Mouse (Mus musculus): ENCODE measurements around the gene Gm9611. TPM values are rescaled to one million over a fixed set of nuclear protein-coding genes. Genes with fewer than 3 reads are reported as not detected.

Gene Gm9611
- polyA plus RNA-seq (2021; fragmentation: Nextera tagmentation): not detected in 2 replicates
- long read RNA-seq, experiment 1: 0 reads
- long read RNA-seq, experiment 2: 0 reads

DNA sequence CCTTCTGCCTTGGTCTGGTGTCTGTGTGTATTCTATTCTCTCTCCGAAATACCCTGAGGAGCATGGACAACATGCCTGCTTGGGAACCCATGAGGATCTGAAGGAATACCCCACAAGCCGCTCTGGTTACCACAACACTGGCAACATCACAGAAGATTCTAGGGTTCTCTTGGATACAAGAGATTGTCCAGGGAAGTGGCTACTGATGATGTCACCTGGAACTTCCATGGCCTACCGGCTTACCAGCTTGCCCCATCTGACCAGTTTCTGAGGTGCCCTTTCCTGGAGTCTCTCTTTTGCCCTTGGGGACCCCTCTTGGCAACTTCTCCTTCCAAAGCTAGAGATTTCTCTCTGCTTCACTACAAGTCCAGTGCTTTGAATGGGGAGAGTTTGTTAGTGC lies at the start of gene Gm9611:
TSS of gene Gm9611 (minus strand) at position 101 of the 400 bp plus-strand sequence.

DNA sequence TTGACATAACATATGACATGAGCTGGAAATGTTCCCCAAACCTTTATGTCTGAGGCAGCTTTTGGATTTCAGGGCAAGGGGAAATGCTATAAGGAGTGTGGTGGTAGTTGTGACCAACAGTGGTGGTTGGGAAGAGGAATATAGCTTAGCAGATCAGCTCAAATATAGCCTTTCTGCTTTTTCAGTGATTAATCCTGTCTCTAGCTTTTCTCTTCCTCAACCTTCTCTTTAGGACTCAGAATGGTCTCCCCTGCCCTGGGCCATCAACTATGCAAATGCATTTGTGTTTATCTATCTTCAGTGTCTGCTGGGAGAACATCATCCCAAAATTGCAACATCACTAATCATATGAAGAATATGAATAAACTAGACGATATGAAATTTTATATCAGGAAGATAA lies 12.8 kb upstream of the Gm9611 start, which contains the start of gene Gm7995:
TSS of gene Gm7995 (plus strand) at position 301 of the 400 bp plus-strand sequence.

DNA sequence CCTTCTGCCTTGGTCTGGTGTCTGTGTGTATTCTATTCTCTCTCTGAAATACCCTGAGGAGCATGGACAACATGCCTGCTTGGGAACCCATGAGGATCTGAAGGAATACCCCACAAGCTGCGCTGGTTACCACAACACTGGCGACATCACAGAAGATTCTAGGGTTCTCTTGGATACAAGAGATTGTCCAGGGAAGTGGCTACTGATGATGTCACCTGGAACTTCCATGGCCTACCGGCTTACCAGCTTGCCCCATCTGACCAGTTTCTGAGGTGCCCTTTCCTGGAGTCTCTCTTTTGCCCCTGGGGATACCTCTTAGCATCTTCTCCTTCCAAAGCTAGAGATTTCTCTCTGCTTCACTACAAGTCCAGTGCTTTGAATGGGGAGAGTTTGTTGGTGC lies 37.2 kb downstream of the Gm9611 start, which contains the start of gene Gm17026:
TSS of gene Gm17026 (minus strand) at position 101 of the 400 bp plus-strand sequence.

Other genes starting within 250 kb of the Gm9611 start
- gene Gm7951, start 180.0 kb downstream of the Gm9611 start, polyA plus RNA-seq (2021; fragmentation: Nextera tagmentation): not detected in 2 replicates
- gene Gm17027, start 134.7 kb downstream of the Gm9611 start, polyA plus RNA-seq (2021; fragmentation: Nextera tagmentation): not detected in 2 replicates
- not detected in 2 replicates for gene Gm3573, start 106.6 kb downstream of the Gm9611 start, polyA plus RNA-seq (2021; fragmentation: Nextera tagmentation)
- gene Gm17026, start 37.3 kb downstream of the Gm9611 start, polyA plus RNA-seq (2021; fragmentation: Nextera tagmentation): not detected in 2 replicates
- not detected in 2 replicates for gene Gm7995, start 12.9 kb upstream of the Gm9611 start, polyA plus RNA-seq (2021; fragmentation: Nextera tagmentation)
- gene Gm8005, start 142.3 kb upstream of the Gm9611 start, polyA plus RNA-seq (2021; fragmentation: Nextera tagmentation): not detected in 2 replicates
- not detected in 2 replicates for gene Gm8011, start 166.5 kb upstream of the Gm9611 start, polyA plus RNA-seq (2021; fragmentation: Nextera tagmentation)
- not detected in 2 replicates for gene Gm8020, start 205.0 kb upstream of the Gm9611 start, polyA plus RNA-seq (2021; fragmentation: Nextera tagmentation)
- 0.14 TPM in 1 of 2 replicates, not detected in the other for gene Gm8024, start 226.9 kb upstream of the Gm9611 start, polyA plus RNA-seq (2021; fragmentation: Nextera tagmentation)

Measured in left cerebral cortex, adult 6 months (tissue).